Mouse (Mus musculus) adrenal gland, postnatal 25 days (tissue): ENCODE data around the gene Reep3. TPM values are rescaled to one million over a fixed set of nuclear protein-coding genes. Genes with fewer than 3 reads are reported as not detected.

Experiments
- DNase-seq: peaks from one replicate; pipeline ENCODE4 v3.0.0; 2021; ENCODE audit warnings: mixed read lengths
- total RNA-seq: library from RNA; stranded (reverse); gene quantifications from 2 replicates; pipeline ENCODE4 v1.2.3, GENCODE M21; 2021

The Reep3 gene
- total RNA-seq, 1 experiment from 2014 or later: 41.5 TPM

GRCm38 (mm10) chr10:67052429-67052828 lies 44.3 kb downstream of the Reep3 start:
- no peak for DNase-seq

DNA sequence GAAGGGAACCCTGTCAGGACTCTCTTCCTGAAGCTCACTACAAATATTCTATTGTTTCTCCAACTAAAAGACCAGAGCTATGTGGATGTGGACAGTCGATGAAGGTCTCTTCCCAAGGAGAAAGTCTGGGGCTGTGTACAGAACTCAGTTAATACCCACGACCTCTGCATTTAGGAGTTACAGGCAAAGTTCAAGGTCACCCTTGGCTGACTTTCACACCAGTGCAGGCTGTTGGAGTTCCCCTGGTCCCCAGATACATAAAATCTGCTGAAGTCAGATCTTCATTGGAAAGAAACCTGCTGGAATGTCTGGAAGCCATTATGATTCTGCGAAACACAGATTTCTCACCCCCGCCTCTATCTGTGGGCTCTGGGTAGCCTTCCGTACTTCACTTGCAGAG lies 45.3 kb downstream of the Reep3 start:
- DNase-seq: no peak

- no peak for DNase-seq
Measured at GRCm38 (mm10) chr10:67050766-67051165, 46.0 kb downstream of the Reep3 start.

- no peak for DNase-seq
Measured at GRCm38 (mm10) chr10:67049621-67050020, 47.1 kb downstream of the Reep3 start.

- DNase-seq: no peak
Measured at GRCm38 (mm10) chr10:67048871-67049615, 47.7 kb downstream of the Reep3 start.

GRCm38 (mm10) chr10:67047712-67048645 lies 48.8 kb downstream of the Reep3 start:
- DNase-seq: no peak

- no peak for DNase-seq
Measured at GRCm38 (mm10) chr10:67045192-67045899, 51.4 kb downstream of the Reep3 start.

DNA sequence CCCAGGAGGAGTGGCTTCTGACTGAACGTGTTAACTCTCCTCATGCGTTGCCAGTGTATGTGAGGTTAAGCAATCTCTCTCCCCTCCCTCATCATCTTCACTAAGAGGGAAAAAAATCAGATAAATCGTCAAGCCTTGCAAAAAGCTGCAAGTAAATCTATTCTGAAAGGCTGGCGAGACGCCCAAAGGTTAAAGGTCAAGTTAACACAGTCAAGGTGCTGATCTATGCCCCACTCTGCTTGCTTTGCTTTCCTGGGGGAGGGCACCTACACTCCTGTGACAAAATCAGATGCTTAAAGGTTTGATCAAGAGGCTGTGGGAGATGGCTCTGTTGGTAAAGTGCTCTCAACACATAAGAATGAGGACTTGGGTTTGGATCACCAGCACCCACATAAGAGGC lies 52.4 kb downstream of the Reep3 start:
- DNase-seq: no peak

- no peak for DNase-seq
Measured at GRCm38 (mm10) chr10:67043236-67043635, 53.5 kb downstream of the Reep3 start.

DNA sequence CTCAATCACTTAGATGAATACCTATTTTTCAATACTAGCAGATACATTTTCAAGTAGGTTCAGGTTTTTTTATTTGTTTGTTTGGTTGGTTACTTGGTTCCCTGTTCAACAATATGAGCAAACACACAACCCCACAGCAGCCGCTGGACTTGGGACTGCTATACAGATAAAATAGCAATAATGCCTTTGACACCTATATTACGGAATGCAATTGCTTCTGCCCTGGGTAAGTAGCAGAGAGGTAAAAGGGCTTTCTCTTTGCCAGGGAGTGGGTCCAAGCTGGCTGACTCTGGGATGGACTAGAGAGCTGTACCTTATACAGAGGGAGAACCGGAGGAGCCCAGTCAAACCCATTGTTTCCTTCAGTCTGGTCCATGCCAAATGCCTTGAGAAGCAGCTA lies 56.3 kb downstream of the Reep3 start:
- no peak for DNase-seq

GRCm38 (mm10) chr10:67039001-67039400 lies 57.7 kb downstream of the Reep3 start:
- no peak for DNase-seq

DNA sequence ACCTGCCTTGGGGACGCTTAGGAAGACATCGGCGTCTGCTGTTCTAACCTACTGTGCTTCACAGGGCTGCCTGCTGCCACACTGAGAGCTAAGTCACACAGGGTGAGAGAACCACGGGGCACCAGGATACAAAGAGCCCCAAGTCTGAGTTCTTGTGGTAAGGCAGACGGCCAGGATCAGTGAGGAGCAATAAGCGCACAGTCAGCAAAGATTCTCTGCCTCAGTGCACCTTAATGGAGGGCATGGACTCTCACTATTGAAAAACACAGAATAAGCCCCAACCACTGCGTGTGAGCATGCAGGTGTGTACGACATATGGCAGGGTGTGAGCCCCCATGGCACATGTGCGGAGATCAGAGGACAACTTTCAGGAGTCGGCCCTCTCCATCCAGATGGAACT lies 60.2 kb downstream of the Reep3 start:
- no peak for DNase-seq

GRCm38 (mm10) chr10:67036141-67036540 lies 60.6 kb downstream of the Reep3 start:
- no peak for DNase-seq

DNA sequence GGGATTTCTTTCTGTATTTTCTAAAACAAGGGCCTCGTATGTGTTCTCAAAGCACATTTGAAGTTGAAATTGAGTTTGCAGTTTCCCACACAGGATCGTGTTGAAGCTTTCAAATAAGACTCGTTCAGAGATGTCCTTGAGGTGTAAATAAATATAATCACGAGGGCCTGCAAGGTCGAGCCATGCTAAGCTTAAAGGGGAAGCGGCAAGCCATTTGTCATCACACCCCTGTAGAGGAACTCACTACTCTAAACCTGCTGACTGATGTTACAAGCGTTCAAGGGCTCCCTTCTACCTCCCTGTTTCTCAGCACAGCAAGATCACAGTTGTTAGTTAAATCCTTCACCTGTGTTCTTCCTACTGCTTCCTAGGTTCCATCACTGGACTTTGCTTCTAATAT lies 65.6 kb downstream of the Reep3 start:
- no peak for DNase-seq

- no peak for DNase-seq
Measured at GRCm38 (mm10) chr10:67029297-67029696, 67.4 kb downstream of the Reep3 start.

GRCm38 (mm10) chr10:67026375-67026774 lies 70.4 kb downstream of the Reep3 start:
- no peak for DNase-seq

GRCm38 (mm10) chr10:67025573-67026236 lies 71.0 kb downstream of the Reep3 start:
- peak; percentile 57 for DNase-seq

GRCm38 (mm10) chr10:67024391-67024790 lies 72.4 kb downstream of the Reep3 start:
- DNase-seq: no peak

DNA sequence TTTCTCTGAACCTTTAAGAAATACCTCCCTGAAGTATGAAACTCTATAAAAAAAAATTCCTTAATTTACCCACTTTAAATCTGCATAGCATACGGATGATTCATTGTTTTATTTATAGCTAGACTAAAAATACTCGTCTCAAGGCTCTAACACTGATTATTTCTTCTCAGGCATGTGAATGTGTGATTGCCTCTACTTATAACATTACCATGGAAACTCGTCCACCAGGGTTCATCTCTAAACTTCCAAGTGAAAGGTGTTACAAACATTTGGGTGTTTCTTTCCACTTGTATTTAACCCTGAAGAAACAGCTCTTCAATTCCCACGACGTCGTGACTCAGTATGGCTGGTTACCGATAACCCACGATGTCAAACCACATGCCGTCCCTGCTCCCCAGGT lies 73.7 kb downstream of the Reep3 start:
- DNase-seq: no peak

GRCm38 (mm10) chr10:67021494-67021893 lies 75.3 kb downstream of the Reep3 start:
- no peak for DNase-seq

- no peak for DNase-seq
Measured at GRCm38 (mm10) chr10:67018875-67019274, 77.9 kb downstream of the Reep3 start.

GRCm38 (mm10) chr10:67017891-67018290 lies 78.9 kb downstream of the Reep3 start:
- no peak for DNase-seq
